Mouse (Mus musculus): ENCODE measurements around the gene Ubap2. TPM values are rescaled to one million over a fixed set of nuclear protein-coding genes. Genes with fewer than 3 reads are reported as not detected.

Gene Ubap2
- polyA plus RNA-seq, 1 experiment from 2014 or later = 87.0 TPM

GRCm38 (mm10) chr4:41255564-41256210 lies 19.3 kb downstream of the Ubap2 start:
- Histone ChIP-seq H3K4me1 (peaks cover 20% of the 10 kb centered on the region), H3K9me3 (no peaks in the 10 kb centered on the region), H3K27ac (peak overlapping the region; percentile 90), H3K4me3 (peak overlapping the region; percentile 45), H3K36me3 (peaks cover 10% of the 10 kb centered on the region), H3K27me3 (ENCODE audit: insufficient read depth, poor library complexity, severe bottlenecking) (no peaks in the 10 kb centered on the region)
- WGBS = 53% methylated on average over 12 of the region's 12 CpGs
- no peak for DNase-seq (ENCODE audit: low spot score)

GRCm38 (mm10) chr4:41253756-41254155 lies 21.2 kb downstream of the Ubap2 start:
- no peak overlapping the region for H3K4me3 ChIP-seq
- no peaks in the 10 kb centered on the region for H3K27me3 ChIP-seq (ENCODE audit: insufficient read depth, poor library complexity, severe bottlenecking)
- peaks cover 23% of the 10 kb centered on the region for H3K36me3 ChIP-seq
- no peak overlapping the region for H3K27ac ChIP-seq
- no peaks in the 10 kb centered on the region for H3K9me3 ChIP-seq
- H3K4me1 ChIP-seq = peaks cover 20% of the 10 kb centered on the region
- DNase-seq (ENCODE audit: low spot score) = no peak
- 84% methylated on average over 2 of the region's 2 CpGs for WGBS

- Histone ChIP-seq H3K9me3 (no peaks in the 10 kb centered on the region), H3K4me3 (no peak overlapping the region), H3K4me1 (no peaks in the 10 kb centered on the region), H3K36me3 (peaks cover 56% of the 10 kb centered on the region), H3K27ac (no peak overlapping the region), H3K27me3 (ENCODE audit: insufficient read depth, poor library complexity, severe bottlenecking) (no peaks in the 10 kb centered on the region)
- no peak for DNase-seq (ENCODE audit: low spot score)
- WGBS = 93% methylated on average over 2 of the region's 2 CpGs
These were observed 29.5 kb downstream of the Ubap2 start for GRCm38 (mm10) chr4:41245408-41245807.

GRCm38 (mm10) chr4:41240916-41241315 lies 34.0 kb downstream of the Ubap2 start:
- Histone ChIP-seq H3K36me3 (peaks cover 45% of the 10 kb centered on the region), H3K4me3 (no peak overlapping the region)

GRCm38 (mm10) chr4:41235621-41236020 lies 39.3 kb downstream of the Ubap2 start:
- Histone ChIP-seq H3K27ac (no peak overlapping the region), H3K27me3 (ENCODE audit: insufficient read depth, poor library complexity, severe bottlenecking) (no peaks in the 10 kb centered on the region), H3K9me3 (no peaks in the 10 kb centered on the region), H3K4me3 (no peak overlapping the region), H3K36me3 (peaks cover 67% of the 10 kb centered on the region), H3K4me1 (no peaks in the 10 kb centered on the region)
- no peak for DNase-seq (ENCODE audit: low spot score)
- WGBS = 55% methylated on average over 5 of the region's 5 CpGs

More at GRCm38 (mm10) chr4:41240916-41241315, 34.0 kb downstream of the Ubap2 start:
- DNase-seq (ENCODE audit: low spot score) = no peak
- 85% methylated on average over 3 of the region's 3 CpGs for WGBS
- H3K27me3 ChIP-seq (ENCODE audit: insufficient read depth, poor library complexity, severe bottlenecking) = no peaks in the 10 kb centered on the region
- H3K27ac ChIP-seq = no peak overlapping the region
- no peaks in the 10 kb centered on the region for H3K9me3 ChIP-seq
- no peaks in the 10 kb centered on the region for H3K4me1 ChIP-seq

- 86% methylated on average over 3 of the region's 3 CpGs for WGBS
- no peaks in the 10 kb centered on the region for H3K9me3 ChIP-seq
These were observed 48.6 kb downstream of the Ubap2 start for GRCm38 (mm10) chr4:41226351-41226750.

GRCm38 (mm10) chr4:41225412-41225811 lies 49.5 kb downstream of the Ubap2 start:
- Histone ChIP-seq H3K27ac (no peak overlapping the region), H3K27me3 (ENCODE audit: insufficient read depth, poor library complexity, severe bottlenecking) (no peaks in the 10 kb centered on the region), H3K36me3 (peaks cover 97% of the 10 kb centered on the region), H3K9me3 (no peaks in the 10 kb centered on the region), H3K4me1 (no peaks in the 10 kb centered on the region), H3K4me3 (no peak overlapping the region)
- WGBS = 95% methylated on average over 1 of the region's 1 CpGs
- DNase-seq (ENCODE audit: low spot score) = no peak

More at GRCm38 (mm10) chr4:41226351-41226750, 48.6 kb downstream of the Ubap2 start:
- Histone ChIP-seq H3K27me3 (ENCODE audit: insufficient read depth, poor library complexity, severe bottlenecking) (no peaks in the 10 kb centered on the region), H3K4me1 (no peaks in the 10 kb centered on the region), H3K4me3 (no peak overlapping the region), H3K36me3 (peaks cover 97% of the 10 kb centered on the region), H3K27ac (no peak overlapping the region)
- DNase-seq (ENCODE audit: low spot score) = no peak

- peaks cover 94% of the 10 kb centered on the region for H3K36me3 ChIP-seq
- no peaks in the 10 kb centered on the region for H3K9me3 ChIP-seq
- no peaks in the 10 kb centered on the region for H3K4me1 ChIP-seq
- no peak overlapping the region for H3K27ac ChIP-seq
- H3K27me3 ChIP-seq (ENCODE audit: insufficient read depth, poor library complexity, severe bottlenecking) = no peaks in the 10 kb centered on the region
- no peak for DNase-seq (ENCODE audit: low spot score)
- 86% methylated on average over 4 of the region's 4 CpGs for WGBS
- H3K4me3 ChIP-seq = no peak overlapping the region
These were observed 66.9 kb downstream of the Ubap2 start for GRCm38 (mm10) chr4:41208050-41208449.

GRCm38 (mm10) chr4:41205751-41206150 lies 69.2 kb downstream of the Ubap2 start:
- Histone ChIP-seq H3K4me1 (no peaks in the 10 kb centered on the region), H3K4me3 (no peak overlapping the region), H3K9me3 (no peaks in the 10 kb centered on the region), H3K27me3 (ENCODE audit: insufficient read depth, poor library complexity, severe bottlenecking) (no peaks in the 10 kb centered on the region), H3K36me3 (peaks cover 99% of the 10 kb centered on the region), H3K27ac (no peak overlapping the region)
- DNase-seq (ENCODE audit: low spot score) = no peak
- WGBS = 86% methylated on average over 8 of the region's 8 CpGs

GRCm38 (mm10) chr4:41202135-41202534 lies 72.8 kb downstream of the Ubap2 start:
- Histone ChIP-seq H3K27me3 (ENCODE audit: insufficient read depth, poor library complexity, severe bottlenecking) (no peaks in the 10 kb centered on the region), H3K4me3 (no peak overlapping the region), H3K36me3 (peaks cover 99% of the 10 kb centered on the region), H3K27ac (no peak overlapping the region), H3K4me1 (no peaks in the 10 kb centered on the region), H3K9me3 (no peaks in the 10 kb centered on the region)
- 93% methylated on average over 8 of the region's 8 CpGs for WGBS
- no peak for DNase-seq (ENCODE audit: low spot score)

GRCm38 (mm10) chr4:41196861-41197610 lies 77.9 kb downstream of the Ubap2 start:
- WGBS = 76% methylated on average over 3 of the region's 3 CpGs
- no peaks in the 10 kb centered on the region for H3K4me1 ChIP-seq
- DNase-seq (ENCODE audit: low spot score) = no peak
- no peak overlapping the region for H3K27ac ChIP-seq
- H3K36me3 ChIP-seq = peaks cover 97% of the 10 kb centered on the region
- H3K4me3 ChIP-seq = no peak overlapping the region
- no peaks in the 10 kb centered on the region for H3K27me3 ChIP-seq (ENCODE audit: insufficient read depth, poor library complexity, severe bottlenecking)
- H3K9me3 ChIP-seq = no peaks in the 10 kb centered on the region

GRCm38 (mm10) chr4:41195328-41195727 lies 79.6 kb downstream of the Ubap2 start:
- Histone ChIP-seq H3K27me3 (ENCODE audit: insufficient read depth, poor library complexity, severe bottlenecking) (no peaks in the 10 kb centered on the region), H3K4me1 (no peaks in the 10 kb centered on the region), H3K9me3 (no peaks in the 10 kb centered on the region), H3K36me3 (peaks cover 95% of the 10 kb centered on the region), H3K27ac (no peak overlapping the region), H3K4me3 (no peak overlapping the region)
- no peak for DNase-seq (ENCODE audit: low spot score)
- WGBS = 94% methylated on average over 15 of the region's 15 CpGs
